8 mouse cellular contexts compared by ENCODE assay signal in the genomic region with DNA sequence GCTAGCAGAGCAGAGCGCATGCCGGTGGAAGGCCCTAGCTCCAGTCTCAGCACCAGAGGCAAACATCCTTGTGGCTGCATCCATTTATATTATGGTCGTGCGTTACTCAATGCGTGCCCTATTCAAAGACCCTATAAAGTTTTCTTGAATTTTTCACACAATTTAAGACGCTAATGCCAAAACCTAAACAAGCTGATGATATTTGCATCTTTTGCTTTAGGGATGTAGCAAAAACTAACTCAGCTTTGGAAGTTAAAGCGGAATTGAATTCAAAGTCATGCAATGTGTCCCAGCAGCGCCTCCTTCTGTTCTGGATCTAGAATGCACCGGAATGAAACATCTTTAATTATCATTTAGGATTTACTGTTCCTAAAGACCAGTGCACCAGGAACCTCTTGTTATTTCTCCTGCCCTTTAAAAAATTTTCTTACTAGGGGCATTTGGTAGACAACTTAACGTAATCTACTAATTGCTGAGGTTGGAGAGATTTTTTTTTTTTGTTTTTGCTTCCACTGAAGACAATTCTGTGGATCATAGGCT. TPM values are rescaled to one million over a fixed set of nuclear protein-coding genes. Genes with fewer than 3 reads are reported as not detected.
DNase-seq lines count a peak whose midpoint lies in the region.

No protein-coding gene starts in this region.

- DNase-seq in heart, postnatal 4 days, result peak; percentile 44
- no peak for DNase-seq in heart, adult 9 months (ENCODE audit: low spot score in 2 of 2)
- peak; percentile 29 for DNase-seq in urinary bladder, postnatal 14 days (ENCODE audit: low spot score)
- DNase-seq in urinary bladder, postnatal 25 days (ENCODE audit: low spot score), result no peak
- peak; percentile 47 for DNase-seq in embryo, embryonic 11.5 days (ENCODE audit: low read depth, low spot score)
- peak; percentile 78 for DNase-seq in liver
- no peak for DNase-seq in natural killer cell, adult 2 months (ENCODE audit: low spot score in 2 of 2)
- no peak for DNase-seq in urinary bladder, adult 2 months (ENCODE audit: low spot score)

RNA-seq across cellular contexts. Expression of gene Slc30a10, which starts 47.2 kb away (rescaled TPM):
- total RNA-seq in heart, postnatal 4 days (2021), result not detected
- polyA plus RNA-seq in urinary bladder, adult 2 months (2012; rRNA removed), result 0.01 TPM in 1 of 2 replicates, not detected in the other

Comparison
In these comparisons a context has a peak if more than half of its experiments do, and no peak if none do; other contexts are left out.
1. DNase-seq: peak in heart, postnatal 4 days (single experiment), urinary bladder, postnatal 14 days (single experiment), embryo, embryonic 11.5 days (single experiment) and liver (single experiment); none in heart, adult 9 months (0 of 2), urinary bladder, postnatal 25 days (single experiment), natural killer cell, adult 2 months (0 of 2) and urinary bladder, adult 2 months (single experiment).